Mouse (Mus musculus) neural tube, embryonic 15.5 days (tissue): ENCODE results near the gene Fbxo47. TPM values are rescaled to one million over a fixed set of nuclear protein-coding genes. Genes with fewer than 3 reads are reported as not detected.

Source experiments
- ATAC-seq: fragments of 200-750 bp; cut with Nextera tagmentation; 2 replicates; pipeline ENCODE4 v1.8.0; 2017; ENCODE audit warnings: mild to moderate bottlenecking, moderate TSS enrichment, moderate library complexity; ENCODE audit not compliant: low FRiP score
- H3K27ac ChIP-seq: fragments of 300-500 bp; sonication (generic); replicated peaks from 2 replicates; pipeline ENCODE4 v1.5.1; 2015; ENCODE audit warnings: mild to moderate bottlenecking, inconsistent platforms
- H3K27me3 ChIP-seq: fragments of 300-500 bp; sonication (generic); replicated peaks from 2 replicates; pipeline ENCODE4 v1.6.1; 2015; ENCODE audit warnings: inconsistent platforms
- H3K36me3 ChIP-seq: fragments of 300-500 bp; sonication (generic); 2 replicates; pipeline ENCODE4 v1.6.1; 2015; ENCODE audit warnings: inconsistent platforms
- H3K4me1 ChIP-seq: fragments of 300-500 bp; sonication (generic); 2 replicates; pipeline ENCODE4 v1.6.1; 2015; ENCODE audit warnings: inconsistent platforms
- H3K4me2 ChIP-seq: fragments of 300-500 bp; sonication (generic); 2 replicates; pipeline ENCODE4 v1.6.1; 2015; ENCODE audit warnings: inconsistent platforms, mild to moderate bottlenecking, moderate library complexity
- H3K4me3 ChIP-seq: fragments of 300-500 bp; sonication (generic); replicated peaks from 2 replicates; pipeline ENCODE4 v1.5.1; 2015; ENCODE audit warnings: mild to moderate bottlenecking, inconsistent platforms
- H3K9ac ChIP-seq: fragments of 300-500 bp; sonication (generic); replicated peaks from 2 replicates; pipeline ENCODE4 v1.6.1; 2015; ENCODE audit warnings: mild to moderate bottlenecking, inconsistent platforms
- H3K9me3 ChIP-seq: fragments of 300-500 bp; sonication (generic); replicated peaks from 2 replicates; pipeline ENCODE4 v1.6.1; 2016; ENCODE audit warnings: inconsistent platforms
- WGBS: fragments of 180-500 bp; shearing (Covaris S2); methylation state at CpG from one replicate; pipeline ENCODE4 v1.1.7; 2015; ENCODE audit warnings: mixed read lengths; 5-methylcytosine and 5-hydroxymethylcytosine counted together
- polyA plus RNA-seq: library from polyadenylated mRNA; unstranded; fragments of >200 nt; fragmentation: Nextera tagmentation; extraction: Ambion mirVana; gene quantifications from 2 replicates; pipeline ENCODE4 v1.2.1, GENCODE M21; 2015

Gene Fbxo47
- polyA plus RNA-seq, 1 experiment from 2014 or later, result 0.49 TPM

GRCm38 (mm10) chr11:97817379-97817778 lies 66.6 kb downstream of the Fbxo47 start:
- Histone ChIP-seq H3K4me2 (no peak overlapping the region), H3K9ac (no peak overlapping the region), H3K9me3 (no peaks in the 10 kb centered on the region), H3K4me1 (peaks cover 64% of the 10 kb centered on the region), H3K27me3 (no peaks in the 10 kb centered on the region), H3K27ac (peak overlapping the region; percentile 51), H3K4me3 (no peak overlapping the region), H3K36me3 (peaks cover 50% of the 10 kb centered on the region)
- no peak for ATAC-seq
- 60% methylated on average over 5 of the region's 5 CpGs for WGBS

GRCm38 (mm10) chr11:97816916-97817315 lies 67.0 kb downstream of the Fbxo47 start:
- Histone ChIP-seq H3K36me3 (peaks cover 50% of the 10 kb centered on the region), H3K9ac (no peak overlapping the region), H3K4me3 (no peak overlapping the region), H3K4me1 (peaks cover 68% of the 10 kb centered on the region), H3K4me2 (no peak overlapping the region), H3K9me3 (no peaks in the 10 kb centered on the region), H3K27ac (peak overlapping the region; percentile 51; the same call in 1 of the 2 replicates), H3K27me3 (no peaks in the 10 kb centered on the region)
- no peak for ATAC-seq
- 73% methylated on average over 9 of the region's 9 CpGs for WGBS

- H3K27ac ChIP-seq, result no peak overlapping the region
These were observed 67.8 kb downstream of the Fbxo47 start for GRCm38 (mm10) chr11:97816176-97816575.

GRCm38 (mm10) chr11:97815736-97816135 lies 68.2 kb downstream of the Fbxo47 start:
- 95% methylated on average over 11 of the region's 11 CpGs for WGBS
- H3K36me3 ChIP-seq, result peaks cover 42% of the 10 kb centered on the region
- no peak overlapping the region for H3K4me2 ChIP-seq
- H3K27me3 ChIP-seq, result no peaks in the 10 kb centered on the region
- no peak overlapping the region for H3K9ac ChIP-seq
- peaks cover 72% of the 10 kb centered on the region for H3K4me1 ChIP-seq
- H3K27ac ChIP-seq, result no peak overlapping the region
- no peaks in the 10 kb centered on the region for H3K9me3 ChIP-seq
- no peak for ATAC-seq
- no peak overlapping the region for H3K4me3 ChIP-seq

More at GRCm38 (mm10) chr11:97816176-97816575, 67.8 kb downstream of the Fbxo47 start:
- Histone ChIP-seq H3K4me1 (peaks cover 72% of the 10 kb centered on the region), H3K36me3 (peaks cover 46% of the 10 kb centered on the region), H3K4me3 (no peak overlapping the region), H3K4me2 (no peak overlapping the region), H3K27me3 (no peaks in the 10 kb centered on the region), H3K9ac (no peak overlapping the region), H3K9me3 (no peaks in the 10 kb centered on the region)
- ATAC-seq, result no peak
- 78% methylated on average over 5 of the region's 5 CpGs for WGBS

- WGBS, result 76% methylated on average over 17 of the region's 17 CpGs
- Histone ChIP-seq H3K36me3 (peaks cover 37% of the 10 kb centered on the region), H3K4me2 (no peak overlapping the region)
These were observed 70.0 kb downstream of the Fbxo47 start for GRCm38 (mm10) chr11:97813746-97814515.

GRCm38 (mm10) chr11:97813085-97813484 lies 70.9 kb downstream of the Fbxo47 start:
- H3K27ac ChIP-seq, result peak overlapping the region; percentile 83
- peak overlapping the region; percentile 46 for H3K4me2 ChIP-seq
- H3K4me1 ChIP-seq, result peaks cover 76% of the 10 kb centered on the region
- WGBS, result 39% methylated on average over 7 of the region's 7 CpGs
- no peak overlapping the region for H3K9ac ChIP-seq
- no peaks in the 10 kb centered on the region for H3K27me3 ChIP-seq
- no peaks in the 10 kb centered on the region for H3K9me3 ChIP-seq
- ATAC-seq, result peak; percentile 10; the same call in 1 of the 2 replicates
- no peak overlapping the region for H3K4me3 ChIP-seq
- peaks cover 41% of the 10 kb centered on the region for H3K36me3 ChIP-seq

More at GRCm38 (mm10) chr11:97813746-97814515, 70.0 kb downstream of the Fbxo47 start:
- no peak overlapping the region for H3K9ac ChIP-seq
- H3K27me3 ChIP-seq, result no peaks in the 10 kb centered on the region
- H3K4me1 ChIP-seq, result peaks cover 76% of the 10 kb centered on the region
- ATAC-seq, result no peak
- H3K9me3 ChIP-seq, result no peaks in the 10 kb centered on the region
- H3K27ac ChIP-seq, result peak overlapping the region; percentile 83; the same call in 1 of the 2 replicates
- H3K4me3 ChIP-seq, result no peak overlapping the region

GRCm38 (mm10) chr11:97812491-97812921 lies 71.4 kb downstream of the Fbxo47 start:
- H3K9me3 ChIP-seq, result no peaks in the 10 kb centered on the region
- ATAC-seq, result peak; percentile 88
- 31% methylated on average over 3 of the region's 3 CpGs for WGBS
- peaks cover 46% of the 10 kb centered on the region for H3K36me3 ChIP-seq
- H3K4me1 ChIP-seq, result peaks cover 78% of the 10 kb centered on the region
- H3K27ac ChIP-seq, result peak overlapping the region; percentile 83
- H3K4me3 ChIP-seq, result 0 out of 2 replicates have a peak overlapping the region, but pooled peaks have one; percentile 5
- H3K4me2 ChIP-seq, result peak overlapping the region; percentile 46
- H3K27me3 ChIP-seq, result no peaks in the 10 kb centered on the region
- peak overlapping the region; percentile 28; the same call in 1 of the 2 replicates for H3K9ac ChIP-seq

GRCm38 (mm10) chr11:97811569-97812362 lies 72.2 kb downstream of the Fbxo47 start:
- peak overlapping the region; percentile 46 for H3K4me2 ChIP-seq
- H3K9me3 ChIP-seq, result no peaks in the 10 kb centered on the region
- H3K27me3 ChIP-seq, result no peaks in the 10 kb centered on the region
- H3K4me3 ChIP-seq, result no peak overlapping the region
- ATAC-seq, result peak; percentile 32; the same call in 1 of the 2 replicates
- H3K4me1 ChIP-seq, result peaks cover 78% of the 10 kb centered on the region
- H3K27ac ChIP-seq, result peak overlapping the region; percentile 83
- peak overlapping the region; percentile 17; the same call in 1 of the 2 replicates for H3K9ac ChIP-seq
- WGBS, result 29% methylated on average over 12 of the region's 13 CpGs
- peaks cover 50% of the 10 kb centered on the region for H3K36me3 ChIP-seq

GRCm38 (mm10) chr11:97810970-97811369 lies 73.0 kb downstream of the Fbxo47 start:
- H3K27ac ChIP-seq, result peak overlapping the region; percentile 4; the same call in 1 of the 2 replicates
- peaks cover 85% of the 10 kb centered on the region for H3K4me1 ChIP-seq
- no peak overlapping the region for H3K9ac ChIP-seq
- peaks cover 42% of the 10 kb centered on the region for H3K36me3 ChIP-seq
- H3K9me3 ChIP-seq, result no peaks in the 10 kb centered on the region
- ATAC-seq, result no peak
- no peak overlapping the region for H3K4me2 ChIP-seq
- no peak overlapping the region for H3K4me3 ChIP-seq
- 22% methylated on average over 3 of the region's 3 CpGs for WGBS
- no peaks in the 10 kb centered on the region for H3K27me3 ChIP-seq

- Histone ChIP-seq H3K27me3 (no peaks in the 10 kb centered on the region), H3K9ac (no peak overlapping the region), H3K4me2 (no peak overlapping the region), H3K27ac (peak overlapping the region; percentile 4; the same call in 1 of the 2 replicates), H3K9me3 (no peaks in the 10 kb centered on the region), H3K4me1 (peaks cover 85% of the 10 kb centered on the region), H3K4me3 (no peak overlapping the region), H3K36me3 (peaks cover 36% of the 10 kb centered on the region)
- WGBS, result 87% methylated on average over 7 of the region's 7 CpGs
- ATAC-seq, result no peak
These were observed 73.6 kb downstream of the Fbxo47 start for GRCm38 (mm10) chr11:97810356-97810755.

GRCm38 (mm10) chr11:97809235-97810121 lies 74.5 kb downstream of the Fbxo47 start:
- no peak for ATAC-seq
- Histone ChIP-seq H3K4me2 (no peak overlapping the region), H3K4me1 (peaks cover 93% of the 10 kb centered on the region), H3K27me3 (no peaks in the 10 kb centered on the region), H3K36me3 (peaks cover 27% of the 10 kb centered on the region), H3K9ac (no peak overlapping the region), H3K27ac (peak overlapping the region; percentile 24; the same call in 1 of the 2 replicates), H3K4me3 (no peak overlapping the region), H3K9me3 (no peaks in the 10 kb centered on the region)
- 75% methylated on average over 7 of the region's 7 CpGs for WGBS
